Mouse (Mus musculus): Measurements from ENCODE around the gene Morn3. TPM values are rescaled to one million over a fixed set of nuclear protein-coding genes. Genes with fewer than 3 reads are reported as not detected.

Morn3 gene
- polyA plus RNA-seq, 1 experiment from 2014 or later = 1.3 TPM

DNA sequence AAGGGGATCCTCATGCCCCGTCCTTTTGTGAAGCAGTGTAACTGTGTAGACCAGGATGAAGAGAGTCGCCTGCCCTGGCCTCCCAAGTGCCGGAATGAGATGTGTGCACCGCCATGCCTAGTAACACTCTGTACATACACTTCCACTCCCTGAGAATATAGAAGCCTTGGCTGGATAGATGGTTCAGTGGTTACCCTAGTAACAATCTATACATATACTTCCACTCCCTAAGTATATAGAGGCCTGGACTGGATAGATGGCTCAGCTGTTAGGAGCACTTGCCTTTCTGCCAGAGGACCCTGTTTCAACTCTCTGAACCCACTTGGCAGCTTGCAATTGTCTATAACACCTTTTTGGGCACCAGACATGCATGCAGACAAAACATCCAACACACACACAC, 11.7 kb downstream of the Morn3 start:
- 88% methylated on average over 4 of the region's 4 CpGs for WGBS

DNA sequence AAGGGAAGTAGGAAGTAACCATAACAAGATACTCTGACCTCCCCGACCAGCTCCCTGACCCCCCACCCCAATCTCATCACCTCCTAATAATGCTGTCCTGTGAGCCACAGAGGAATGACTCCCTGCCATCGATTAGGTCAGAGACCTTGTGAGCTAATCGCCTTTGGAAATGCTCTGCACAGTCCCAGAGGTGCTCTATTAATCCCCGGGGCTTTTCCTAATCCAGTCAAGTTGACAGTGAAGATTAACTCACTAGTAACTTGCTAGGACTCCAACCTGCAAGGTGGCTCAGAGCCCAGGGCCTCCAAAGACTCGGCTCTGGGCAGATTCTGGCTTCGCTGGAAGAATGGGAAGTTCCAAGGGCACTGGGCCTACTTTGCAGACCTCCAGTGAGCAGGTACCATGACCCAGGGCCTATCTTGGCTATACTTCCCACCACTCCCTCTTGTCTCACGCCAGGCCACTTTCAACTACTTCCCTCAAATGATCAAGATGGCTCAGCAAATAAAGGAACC, 13.1 kb downstream of the Morn3 start:
- H3K4me2 ChIP-seq = no peak overlapping the region
- H3K9me3 ChIP-seq = no peaks in the 10 kb centered on the region
- 79% methylated on average over 7 of the region's 7 CpGs for WGBS
- no peaks in the 10 kb centered on the region for H3K27me3 ChIP-seq
- H3K4me1 ChIP-seq (replicated peaks) = no peaks in the 10 kb centered on the region
- no peak for ATAC-seq (ENCODE audit: low FRiP score, low read depth)
- H3K4me3 ChIP-seq = no peak overlapping the region
- H3K9ac ChIP-seq = no peak overlapping the region
- H3K36me3 ChIP-seq = peaks cover 14% of the 10 kb centered on the region; the same call in 1 of the 2 replicates
- H3K27ac ChIP-seq (replicated peaks) = no peak overlapping the region

More for the DNA sequence above, 11.7 kb downstream of the Morn3 start:
- H3K9ac ChIP-seq = no peak overlapping the region
- H3K4me2 ChIP-seq = no peak overlapping the region
- H3K9me3 ChIP-seq = no peaks in the 10 kb centered on the region
- H3K36me3 ChIP-seq = peaks cover 10% of the 10 kb centered on the region; the same call in 1 of the 2 replicates
- H3K4me3 ChIP-seq = no peak overlapping the region
- H3K27ac ChIP-seq (replicated peaks) = no peak overlapping the region
- no peak for ATAC-seq (ENCODE audit: low FRiP score, low read depth)
- H3K27me3 ChIP-seq = no peaks in the 10 kb centered on the region
- H3K4me1 ChIP-seq (replicated peaks) = peaks cover 6% of the 10 kb centered on the region

DNA sequence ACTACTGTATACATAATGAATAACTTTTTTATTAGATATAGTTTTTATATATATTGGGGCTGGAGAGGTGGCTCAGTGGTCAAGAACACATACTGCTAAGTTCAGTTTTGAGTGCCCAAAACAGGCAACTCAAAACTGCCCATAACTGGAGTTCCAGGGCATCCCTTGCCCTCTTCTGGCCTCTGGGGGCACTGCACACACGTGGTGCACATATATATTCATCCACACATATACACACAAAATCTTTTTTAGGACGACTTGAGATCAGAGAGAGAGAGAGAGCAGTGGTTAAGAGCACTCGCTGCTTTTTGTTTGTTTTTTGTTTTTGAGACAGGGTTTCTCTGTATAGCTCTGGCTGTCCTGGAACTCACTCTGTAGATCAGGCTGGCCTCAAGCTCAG, 15.5 kb downstream of the Morn3 start:
- Histone ChIP-seq H3K4me3 (no peak overlapping the region), H3K27me3 (no peaks in the 10 kb centered on the region), H3K9me3 (no peaks in the 10 kb centered on the region), H3K27ac (replicated peaks) (no peak overlapping the region), H3K36me3 (peaks cover 14% of the 10 kb centered on the region; the same call in 1 of the 2 replicates), H3K9ac (no peak overlapping the region), H3K4me1 (replicated peaks) (peaks cover 2% of the 10 kb centered on the region; the same call in 1 of the 2 replicates), H3K4me2 (no peak overlapping the region)
- no peak for ATAC-seq (ENCODE audit: low FRiP score, low read depth)
- 90% methylated on average over 3 of the region's 3 CpGs for WGBS

DNA sequence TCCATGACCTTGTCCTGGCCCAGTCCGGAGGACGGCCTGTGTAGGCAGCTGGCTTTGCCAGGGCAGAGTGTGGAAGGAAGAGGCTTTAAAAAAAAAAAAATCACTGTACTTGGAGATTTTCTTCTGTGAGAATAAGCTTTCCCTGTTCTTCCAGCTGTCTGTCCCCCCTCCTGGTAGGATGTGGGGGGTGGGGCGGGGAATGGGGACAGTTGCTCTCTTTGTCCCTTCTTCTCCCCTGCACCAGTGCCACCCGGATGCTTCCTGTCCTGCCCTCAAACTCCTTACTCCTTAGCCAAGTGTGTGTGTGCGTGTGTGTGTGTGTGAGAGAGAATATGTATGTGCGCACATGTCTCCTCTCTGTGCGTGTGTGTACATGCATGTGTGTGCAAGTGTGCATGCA, 17.1 kb downstream of the Morn3 start:
- Histone ChIP-seq H3K4me3 (no peak overlapping the region), H3K27me3 (no peaks in the 10 kb centered on the region), H3K9me3 (no peaks in the 10 kb centered on the region), H3K9ac (no peak overlapping the region), H3K36me3 (peaks cover 14% of the 10 kb centered on the region; the same call in 1 of the 2 replicates), H3K27ac (replicated peaks) (no peak overlapping the region), H3K4me1 (replicated peaks) (peaks cover 5% of the 10 kb centered on the region; the same call in 1 of the 2 replicates), H3K4me2 (no peak overlapping the region)
- no peak for ATAC-seq (ENCODE audit: low FRiP score, low read depth)
- WGBS = 78% methylated on average over 7 of the region's 7 CpGs

DNA sequence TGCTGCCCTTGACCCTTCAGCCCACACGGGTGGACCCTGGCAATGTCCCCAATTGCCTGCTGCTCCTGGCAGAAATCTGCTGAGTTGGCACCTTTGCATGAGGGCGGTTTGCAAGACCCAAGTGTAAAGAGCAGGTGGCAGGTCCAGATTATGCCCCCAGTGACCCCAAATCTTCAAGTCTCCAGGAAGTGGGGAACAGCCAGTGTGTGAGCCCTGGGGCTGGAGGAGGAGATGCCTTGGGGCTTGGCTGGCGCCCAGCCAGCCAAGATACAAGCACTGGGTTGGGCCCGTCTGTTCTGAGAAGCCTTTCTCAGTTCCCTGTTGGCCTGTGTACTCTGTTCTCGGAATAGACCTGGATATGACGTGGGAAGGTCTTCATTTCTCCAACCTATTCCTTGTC, 19.4 kb downstream of the Morn3 start:
- H3K27ac ChIP-seq (replicated peaks) = no peak overlapping the region

DNA sequence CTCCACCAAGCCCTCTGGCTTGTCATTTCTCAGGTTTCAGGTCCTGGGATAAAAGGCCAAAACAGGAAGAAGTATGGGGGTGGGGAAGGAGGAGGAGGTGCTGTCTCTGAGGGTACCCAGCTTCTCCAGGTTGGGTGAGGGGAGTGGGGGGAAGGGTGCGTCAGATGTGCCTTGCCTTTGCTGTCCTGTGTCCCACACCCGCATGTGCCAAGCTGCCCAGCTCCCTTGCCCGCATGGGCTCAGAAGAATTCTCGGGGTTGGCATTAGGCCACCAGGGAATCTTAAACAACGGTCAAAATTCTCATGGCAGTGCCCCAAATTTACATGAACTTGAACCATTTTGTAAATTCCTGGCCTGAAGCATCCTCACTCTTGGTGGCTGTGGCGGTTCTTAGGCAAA, 20.4 kb downstream of the Morn3 start:
- Histone ChIP-seq H3K4me1 (replicated peaks) (peaks cover 5% of the 10 kb centered on the region; the same call in 1 of the 2 replicates), H3K9ac (no peak overlapping the region), H3K27me3 (no peaks in the 10 kb centered on the region), H3K36me3 (peaks cover 14% of the 10 kb centered on the region; the same call in 1 of the 2 replicates), H3K27ac (replicated peaks) (no peak overlapping the region), H3K9me3 (no peaks in the 10 kb centered on the region), H3K4me2 (no peak overlapping the region), H3K4me3 (no peak overlapping the region)
- no peak for ATAC-seq (ENCODE audit: low FRiP score, low read depth)
- WGBS = 56% methylated on average over 6 of the region's 6 CpGs

More for the DNA sequence above, 19.4 kb downstream of the Morn3 start:
- WGBS = 67% methylated on average over 6 of the region's 6 CpGs
- Histone ChIP-seq H3K4me2 (no peak overlapping the region), H3K27me3 (no peaks in the 10 kb centered on the region), H3K4me3 (no peak overlapping the region), H3K9me3 (no peaks in the 10 kb centered on the region), H3K4me1 (replicated peaks) (peaks cover 5% of the 10 kb centered on the region; the same call in 1 of the 2 replicates), H3K36me3 (peaks cover 14% of the 10 kb centered on the region; the same call in 1 of the 2 replicates), H3K9ac (no peak overlapping the region)
- ATAC-seq (ENCODE audit: low FRiP score, low read depth) = no peak

DNA sequence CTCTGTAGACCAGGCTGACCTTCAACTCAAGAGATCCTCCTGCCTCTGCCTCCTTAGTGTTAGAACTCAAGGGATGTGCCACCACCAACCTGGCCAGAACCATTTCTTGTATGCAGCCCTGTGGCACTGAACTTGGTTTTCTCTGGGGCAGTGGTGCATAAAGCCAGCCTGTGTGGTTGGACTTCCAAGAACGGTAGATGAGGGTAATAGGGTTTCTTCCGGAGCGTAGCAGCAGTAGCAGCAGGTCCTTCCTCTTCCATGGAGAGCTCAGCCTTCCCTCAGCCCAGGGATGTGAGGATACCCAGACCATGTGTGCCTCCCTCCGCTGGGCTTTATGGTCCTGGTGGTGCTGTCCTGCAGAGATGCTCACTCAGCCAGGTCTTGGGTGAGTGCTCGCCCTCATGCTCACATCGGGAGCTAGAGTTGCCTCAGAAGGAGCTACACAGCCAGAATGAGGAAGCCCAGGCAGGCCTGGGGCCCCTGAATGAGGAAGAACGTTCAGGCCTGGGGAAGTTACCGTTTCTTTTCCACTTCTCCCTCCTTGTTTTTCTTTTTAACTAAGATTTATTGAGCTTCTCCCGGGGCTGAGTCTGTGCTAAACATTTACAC, 21.7 kb downstream of the Morn3 start:
- H3K36me3 ChIP-seq = peaks cover 3% of the 10 kb centered on the region; the same call in 1 of the 2 replicates
- H3K27ac ChIP-seq (replicated peaks) = no peak overlapping the region
- peaks cover 5% of the 10 kb centered on the region; the same call in 1 of the 2 replicates for H3K4me1 ChIP-seq (replicated peaks)
- no peaks in the 10 kb centered on the region for H3K27me3 ChIP-seq
- no peak overlapping the region for H3K4me3 ChIP-seq
- H3K9ac ChIP-seq = no peak overlapping the region
- WGBS = 84% methylated on average over 9 of the region's 9 CpGs
- no peak for ATAC-seq (ENCODE audit: low FRiP score, low read depth)
- no peaks in the 10 kb centered on the region for H3K9me3 ChIP-seq
- no peak overlapping the region for H3K4me2 ChIP-seq

DNA sequence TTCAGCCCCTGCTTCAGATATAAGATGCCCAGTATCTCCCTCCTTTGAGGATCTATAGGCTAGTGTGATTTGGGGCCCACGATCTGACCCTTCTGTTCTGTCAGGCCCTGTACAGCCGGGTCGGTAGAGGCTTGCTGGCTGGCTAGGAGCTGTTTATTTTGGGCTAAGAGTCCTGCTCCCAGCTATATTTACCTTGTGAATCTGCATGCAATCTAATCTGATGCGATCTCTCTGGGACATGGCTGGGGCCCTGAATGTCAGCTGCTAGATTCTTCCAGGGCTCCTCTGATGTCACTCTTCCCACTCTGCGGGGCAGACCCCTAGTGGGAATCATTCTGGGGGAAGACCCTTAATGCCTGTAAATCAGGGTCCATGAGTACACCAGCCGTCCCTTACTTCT, 22.5 kb downstream of the Morn3 start:
- no peaks in the 10 kb centered on the region for H3K9me3 ChIP-seq
- peaks cover 9% of the 10 kb centered on the region for H3K4me1 ChIP-seq (replicated peaks)
- ATAC-seq (ENCODE audit: low FRiP score, low read depth) = no peak
- H3K9ac ChIP-seq = no peak overlapping the region
- no peak overlapping the region for H3K4me3 ChIP-seq
- H3K27me3 ChIP-seq = no peaks in the 10 kb centered on the region
- no peak overlapping the region for H3K4me2 ChIP-seq
- H3K36me3 ChIP-seq = peaks cover under 1% of the 10 kb centered on the region; the same call in 1 of the 2 replicates
- 94% methylated on average over 6 of the region's 6 CpGs for WGBS
- no peak overlapping the region for H3K27ac ChIP-seq (replicated peaks)

DNA sequence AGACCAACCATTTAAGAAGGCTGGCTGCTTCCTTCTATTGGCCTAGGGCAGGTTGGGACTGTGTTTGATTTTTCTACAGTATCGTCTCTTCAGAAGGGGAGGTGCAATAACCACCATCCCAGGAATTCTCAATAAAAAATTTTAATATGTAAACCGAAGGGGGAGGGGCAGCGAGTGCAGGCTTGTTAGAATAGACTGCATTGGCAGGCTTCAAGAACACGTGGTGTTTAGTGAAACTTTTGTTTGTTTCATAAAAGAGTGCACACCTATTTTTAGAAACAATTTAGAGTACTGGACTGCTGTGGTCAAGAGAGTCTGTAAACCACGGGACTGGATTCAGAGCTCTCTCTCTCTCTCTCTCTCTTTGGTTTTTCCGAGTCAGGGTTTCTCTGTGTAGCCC, 23.8 kb downstream of the Morn3 start:
- no peak for ATAC-seq (ENCODE audit: low FRiP score, low read depth)
- Histone ChIP-seq H3K36me3 (no peaks in the 10 kb centered on the region), H3K4me2 (no peak overlapping the region), H3K9me3 (no peaks in the 10 kb centered on the region), H3K4me3 (no peak overlapping the region), H3K27me3 (no peaks in the 10 kb centered on the region), H3K9ac (no peak overlapping the region), H3K27ac (replicated peaks) (no peak overlapping the region), H3K4me1 (replicated peaks) (peaks cover 18% of the 10 kb centered on the region)
- WGBS = 86% methylated on average over 6 of the region's 6 CpGs

DNA sequence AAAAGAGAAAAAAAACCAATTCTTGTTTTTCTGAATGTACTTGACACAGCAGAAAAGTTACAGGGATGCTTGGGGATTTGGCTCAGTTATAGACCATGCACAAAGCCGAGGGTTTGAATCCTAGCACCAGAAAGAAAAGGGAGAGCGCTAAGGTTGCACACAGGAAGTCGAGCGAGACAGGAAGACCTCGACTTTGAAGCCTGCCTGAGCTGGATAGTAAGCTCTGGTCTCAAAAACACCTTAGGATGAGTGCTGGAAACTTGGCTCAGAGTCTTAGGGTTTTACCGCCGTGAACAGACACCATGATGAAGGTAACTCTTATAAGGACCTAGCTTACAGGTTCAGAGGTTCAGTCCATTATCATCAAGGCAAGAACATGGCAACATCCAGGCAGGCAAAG, 25.4 kb downstream of the Morn3 start:
- Histone ChIP-seq H3K9ac (no peak overlapping the region), H3K27me3 (no peaks in the 10 kb centered on the region), H3K4me3 (no peak overlapping the region), H3K9me3 (no peaks in the 10 kb centered on the region), H3K4me1 (replicated peaks) (peaks cover 26% of the 10 kb centered on the region), H3K36me3 (no peaks in the 10 kb centered on the region), H3K4me2 (no peak overlapping the region), H3K27ac (replicated peaks) (no peak overlapping the region)
- 90% methylated on average over 7 of the region's 7 CpGs for WGBS
- ATAC-seq (ENCODE audit: low FRiP score, low read depth) = no peak

DNA sequence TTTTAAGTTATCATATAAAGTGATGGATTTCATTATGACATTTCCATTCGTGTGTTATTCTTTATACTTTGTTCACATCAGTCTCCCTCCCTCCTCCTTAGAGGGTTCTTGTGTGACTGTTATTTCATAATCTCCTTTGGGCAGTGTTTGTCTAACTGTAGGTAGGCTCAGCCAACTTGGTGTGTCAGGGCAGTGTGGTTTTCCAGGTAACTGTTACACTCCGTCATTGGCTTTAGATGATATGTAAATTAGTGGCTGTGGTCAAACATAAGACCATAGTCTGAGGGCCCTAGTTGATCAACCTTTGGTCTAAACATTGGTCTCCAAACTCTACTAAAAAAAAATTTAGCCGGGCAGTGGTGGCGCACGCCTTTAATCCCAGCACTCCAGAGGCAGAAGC, 26.4 kb downstream of the Morn3 start:
- no peaks in the 10 kb centered on the region for H3K9me3 ChIP-seq
- 93% methylated on average over 5 of the region's 5 CpGs for WGBS
- H3K4me1 ChIP-seq (replicated peaks) = peaks cover 32% of the 10 kb centered on the region
- no peak overlapping the region for H3K9ac ChIP-seq
- ATAC-seq (ENCODE audit: low FRiP score, low read depth) = no peak
- no peaks in the 10 kb centered on the region for H3K27me3 ChIP-seq
- peak overlapping the region; percentile 68; the same call in 1 of the 2 replicates for H3K27ac ChIP-seq (replicated peaks)
- no peaks in the 10 kb centered on the region for H3K36me3 ChIP-seq
- H3K4me3 ChIP-seq = no peak overlapping the region
- no peak overlapping the region for H3K4me2 ChIP-seq

DNA sequence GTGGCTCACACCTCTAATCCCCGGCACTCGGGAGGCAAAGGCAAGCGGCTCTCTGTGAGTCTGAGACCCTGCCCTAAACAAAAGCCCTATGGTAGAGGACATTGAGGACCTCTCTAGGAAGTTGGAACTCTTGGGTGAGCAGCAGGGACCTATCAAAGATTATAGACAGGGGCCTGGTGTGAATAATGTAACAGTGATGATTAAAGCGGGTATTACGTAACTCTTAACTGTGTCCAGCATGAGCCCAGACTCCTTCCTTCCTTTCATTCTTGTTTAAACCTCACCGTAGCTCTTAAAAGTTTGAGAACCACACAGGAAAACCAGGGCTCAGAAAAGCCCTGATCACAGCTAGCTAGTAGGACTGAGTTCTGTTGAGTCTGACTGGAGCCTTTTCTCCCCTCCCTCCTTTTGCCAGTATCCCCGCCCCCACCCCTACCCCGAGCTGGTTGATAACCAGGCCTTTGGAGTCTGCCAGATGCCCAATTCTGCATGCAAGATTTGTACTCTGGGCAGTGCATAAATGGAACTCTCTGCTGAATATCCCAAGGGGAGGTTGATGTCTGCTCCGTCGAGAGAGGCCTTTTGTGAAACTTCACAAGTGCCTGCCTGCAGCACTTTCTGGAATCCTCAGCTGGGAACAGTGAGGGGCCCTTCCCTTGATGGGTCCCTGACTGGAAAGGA, 27.3 kb downstream of the Morn3 start:
- H3K27ac ChIP-seq (replicated peaks) = peak overlapping the region; percentile 68
- no peak overlapping the region for H3K9ac ChIP-seq
- H3K4me3 ChIP-seq = no peak overlapping the region
- WGBS = 42% methylated on average over 10 of the region's 10 CpGs
- no peak overlapping the region; the same call in 1 of the 2 replicates for H3K4me2 ChIP-seq
- peaks cover 35% of the 10 kb centered on the region for H3K4me1 ChIP-seq (replicated peaks)
- H3K27me3 ChIP-seq = no peaks in the 10 kb centered on the region
- ATAC-seq (ENCODE audit: low FRiP score, low read depth) = 0 out of 2 replicates have a peak, but pooled peaks have one; percentile 38
- H3K9me3 ChIP-seq = no peaks in the 10 kb centered on the region
- H3K36me3 ChIP-seq = no peaks in the 10 kb centered on the region

Data from hindbrain, embryonic 15.5 days (tissue).